Mouse (Mus musculus): Measurements from ENCODE around the gene Trpc5os. TPM values are rescaled to one million over a fixed set of nuclear protein-coding genes. Genes with fewer than 3 reads are reported as not detected.

Gene Trpc5os
- not detected in 2 replicates for polyA plus RNA-seq (2021; fragmentation: Nextera tagmentation)
- long read RNA-seq, experiment 1: 0 reads
- long read RNA-seq, experiment 2: 0 reads

DNA sequence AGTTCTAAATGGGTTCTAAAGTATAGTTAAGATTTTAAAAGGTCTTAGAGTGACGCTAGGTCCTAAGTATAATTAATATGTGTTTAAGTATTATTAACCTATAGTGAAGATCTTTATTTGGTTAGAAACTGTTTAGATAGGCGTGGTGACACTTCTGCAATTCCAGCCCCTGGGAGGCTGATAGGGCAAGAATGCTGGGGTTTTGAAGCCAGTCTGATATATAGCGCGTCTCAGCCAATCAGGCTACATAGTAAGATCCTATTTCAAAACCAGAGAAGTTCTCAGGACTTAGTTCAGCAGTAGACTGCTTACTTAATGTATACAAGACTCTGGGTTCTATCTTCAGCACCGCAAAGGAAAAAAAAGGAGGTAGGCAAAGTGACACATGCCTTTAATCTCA, at the start of gene Trpc5os:
TSS of gene Trpc5os (plus strand) at position 301 of the 400 bp plus-strand sequence.

Other genes with a start within 250 kb of the Trpc5os start
- gene Alg13, start 138.8 kb upstream of the Trpc5os start, polyA plus RNA-seq (2021; fragmentation: Nextera tagmentation): 4.1 and 5.6 TPM in 2 replicates
- 2.1 and 2.9 TPM in 2 replicates for gene Trpc5, start 231.6 kb downstream of the Trpc5os start, polyA plus RNA-seq (2021; fragmentation: Nextera tagmentation)
- gene Rtl4, start 232.3 kb downstream of the Trpc5os start, polyA plus RNA-seq (2021; fragmentation: Nextera tagmentation): 0.37 and 0.54 TPM in 2 replicates

All from left cerebral cortex, adult 6 months (tissue).